Mouse (Mus musculus) limb, embryonic 12.5 days (tissue): ENCODE measurements around the gene Nxpe3. TPM values are rescaled to one million over a fixed set of nuclear protein-coding genes. Genes with fewer than 3 reads are reported as not detected.

Experiments
- ATAC-seq: fragments of 200-750 bp; cut with Nextera tagmentation; 2 replicates; pipeline ENCODE4 v1.8.0; 2017; ENCODE audit warnings: low read depth, moderate TSS enrichment; ENCODE audit not compliant: insufficient number of reproducible peaks, insufficient read depth, low FRiP score, low TSS enrichment
- H3K27ac ChIP-seq: fragments of 300-500 bp; sonication (generic); 2 replicates; pipeline ENCODE4 v1.5.1; 2016; ENCODE audit warnings: mild to moderate bottlenecking, moderate library complexity
- H3K27me3 ChIP-seq: fragments of 300-500 bp; sonication (generic); 2 replicates; pipeline ENCODE4 v1.6.1; 2016; ENCODE audit warnings: mild to moderate bottlenecking, moderate library complexity
- H3K36me3 ChIP-seq: fragments of 300-500 bp; sonication (generic); 2 replicates; pipeline ENCODE4 v1.6.1; 2016; ENCODE audit warnings: mild to moderate bottlenecking, moderate library complexity
- H3K4me1 ChIP-seq: fragments of 300-500 bp; sonication (generic); replicated peaks from 2 replicates; pipeline ENCODE4 v1.6.1; 2016
- H3K4me2 ChIP-seq: fragments of 300-500 bp; sonication (generic); 2 replicates; pipeline ENCODE4 v1.6.1; 2016; ENCODE audit warnings: mild to moderate bottlenecking, moderate library complexity
- H3K4me3 ChIP-seq: fragments of 300-500 bp; sonication (generic); replicated peaks from 2 replicates; pipeline ENCODE4 v1.5.1; 2016; ENCODE audit warnings: mild to moderate bottlenecking
- H3K9ac ChIP-seq: fragments of 300-500 bp; sonication (generic); replicated peaks from 2 replicates; pipeline ENCODE4 v1.6.1; 2016; ENCODE audit warnings: mild to moderate bottlenecking, moderate library complexity
- H3K9me3 ChIP-seq: fragments of 300-500 bp; sonication (generic); 2 replicates; pipeline ENCODE4 v1.6.1; 2016; ENCODE audit warnings: mild to moderate bottlenecking, moderate library complexity
- WGBS: fragments of 180-500 bp; shearing (Covaris S2); methylation state at CpG from one replicate; pipeline ENCODE4 v1.1.7; 2016; 5-methylcytosine and 5-hydroxymethylcytosine counted together
- polyA plus RNA-seq: library from polyadenylated mRNA; unstranded; fragments of >200 nt; fragmentation: Nextera tagmentation; extraction: Ambion mirVana; gene quantifications from 2 replicates; pipeline ENCODE4 v1.2.1, GENCODE M21; 2016

Nxpe3 gene
- polyA plus RNA-seq, 1 experiment from 2014 or later = 0.90 TPM

DNA sequence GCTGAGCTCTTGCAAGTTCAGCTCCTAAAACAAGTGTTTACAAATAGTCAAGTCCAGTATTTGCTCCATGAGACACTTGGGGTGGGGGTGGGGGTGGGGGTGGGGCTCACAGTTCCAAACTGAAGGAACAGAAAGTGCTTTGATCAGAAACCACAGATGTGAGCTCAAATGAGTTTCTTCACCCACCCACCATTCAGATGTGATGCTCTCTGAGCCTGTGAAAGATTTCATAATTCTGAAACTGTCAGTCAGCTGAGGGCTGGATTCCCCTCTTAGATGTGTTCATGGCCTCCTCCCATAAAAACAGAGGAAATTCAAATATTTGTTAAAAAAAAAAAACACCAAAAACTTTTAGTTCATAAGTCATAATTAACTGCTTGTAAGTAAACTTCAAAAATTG is 59.3 kb downstream of the Nxpe3 start:
- no peaks in the 10 kb centered on the region for H3K27me3 ChIP-seq
- no peaks in the 10 kb centered on the region for H3K9me3 ChIP-seq
- H3K4me1 ChIP-seq = no peaks in the 10 kb centered on the region
- no peak overlapping the region for H3K27ac ChIP-seq
- H3K4me3 ChIP-seq = no peak overlapping the region
- no peak for ATAC-seq
- no peak overlapping the region for H3K9ac ChIP-seq
- no peak overlapping the region for H3K4me2 ChIP-seq
- H3K36me3 ChIP-seq = peaks cover 17% of the 10 kb centered on the region; the same call in 1 of the 2 replicates

DNA sequence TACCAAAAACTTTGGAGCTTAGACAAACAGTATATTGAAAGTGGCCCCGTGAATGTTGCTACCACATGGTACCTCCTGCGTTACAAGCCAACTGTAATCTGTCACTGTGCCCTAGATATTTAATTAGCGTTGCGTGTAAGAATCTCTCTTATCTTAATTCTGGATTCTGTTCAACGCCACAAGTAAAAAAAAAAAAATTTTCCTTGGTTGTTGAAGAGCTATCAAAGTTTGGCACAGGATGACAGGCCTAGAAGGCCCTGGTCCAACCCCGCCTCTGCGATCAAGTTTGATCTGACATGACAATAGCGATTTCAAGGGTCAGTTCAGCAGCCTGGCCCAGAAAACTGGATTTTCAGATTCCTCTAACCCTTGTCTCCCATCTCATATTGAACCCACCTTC is 62.5 kb downstream of the Nxpe3 start:
- no peak for ATAC-seq
- H3K4me3 ChIP-seq = no peak overlapping the region
- H3K9me3 ChIP-seq = no peaks in the 10 kb centered on the region
- WGBS = 96% methylated on average over 8 of the region's 8 CpGs
- no peak overlapping the region for H3K27ac ChIP-seq
- no peak overlapping the region for H3K4me2 ChIP-seq
- H3K9ac ChIP-seq = no peak overlapping the region
- no peaks in the 10 kb centered on the region for H3K4me1 ChIP-seq
- H3K27me3 ChIP-seq = no peaks in the 10 kb centered on the region
- peaks cover 17% of the 10 kb centered on the region; the same call in 1 of the 2 replicates for H3K36me3 ChIP-seq

DNA sequence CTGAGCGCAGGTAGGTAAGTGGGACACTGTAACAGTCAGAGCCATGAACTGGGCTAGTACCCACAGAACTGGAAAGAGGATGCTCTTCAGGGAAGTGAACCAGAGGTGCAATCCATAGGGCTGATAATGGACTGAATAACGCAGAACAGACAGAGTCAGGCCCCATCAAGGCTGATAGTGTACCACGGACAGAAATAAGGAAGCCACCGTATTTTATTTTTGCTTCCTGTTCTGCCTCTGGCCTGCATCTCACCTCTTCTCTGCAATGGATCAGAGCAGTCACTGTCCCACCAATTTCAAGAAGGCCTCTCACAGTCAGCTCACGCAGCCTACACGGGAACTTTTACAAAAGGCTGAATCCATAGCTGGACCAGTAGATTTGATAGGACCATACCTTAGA is 63.0 kb downstream of the Nxpe3 start:
- no peak overlapping the region for H3K4me2 ChIP-seq
- WGBS = 93% methylated on average over 6 of the region's 6 CpGs
- H3K27me3 ChIP-seq = no peaks in the 10 kb centered on the region
- peaks cover 17% of the 10 kb centered on the region; the same call in 1 of the 2 replicates for H3K36me3 ChIP-seq
- H3K4me1 ChIP-seq = no peaks in the 10 kb centered on the region
- ATAC-seq = no peak
- H3K9me3 ChIP-seq = no peaks in the 10 kb centered on the region
- H3K4me3 ChIP-seq = no peak overlapping the region
- H3K27ac ChIP-seq = no peak overlapping the region
- no peak overlapping the region for H3K9ac ChIP-seq

DNA sequence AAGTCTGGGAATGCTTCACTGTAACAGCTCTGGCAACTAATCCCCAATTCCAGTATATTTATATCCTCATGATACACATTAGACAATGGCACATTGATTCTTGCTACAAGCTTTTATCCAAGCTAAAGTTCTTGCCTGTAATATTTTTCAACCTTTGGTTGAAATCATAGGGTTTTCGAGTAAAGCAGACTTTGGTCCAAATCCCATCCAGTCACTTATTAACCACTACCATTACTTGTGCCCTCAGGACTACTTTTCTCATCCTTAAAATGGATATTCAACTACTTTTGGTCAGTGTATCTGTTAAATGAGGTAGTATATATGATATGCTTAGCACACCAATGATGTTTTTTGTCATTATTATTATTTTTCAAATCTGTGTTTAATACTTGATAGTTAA is 63.6 kb downstream of the Nxpe3 start:
- no peaks in the 10 kb centered on the region for H3K9me3 ChIP-seq
- WGBS = 90% methylated on average over 1 of the region's 1 CpGs
- H3K9ac ChIP-seq = no peak overlapping the region
- no peaks in the 10 kb centered on the region for H3K4me1 ChIP-seq
- no peak for ATAC-seq
- peaks cover 17% of the 10 kb centered on the region; the same call in 1 of the 2 replicates for H3K36me3 ChIP-seq
- no peak overlapping the region for H3K4me2 ChIP-seq
- no peak overlapping the region for H3K4me3 ChIP-seq
- no peaks in the 10 kb centered on the region for H3K27me3 ChIP-seq
- H3K27ac ChIP-seq = no peak overlapping the region

DNA sequence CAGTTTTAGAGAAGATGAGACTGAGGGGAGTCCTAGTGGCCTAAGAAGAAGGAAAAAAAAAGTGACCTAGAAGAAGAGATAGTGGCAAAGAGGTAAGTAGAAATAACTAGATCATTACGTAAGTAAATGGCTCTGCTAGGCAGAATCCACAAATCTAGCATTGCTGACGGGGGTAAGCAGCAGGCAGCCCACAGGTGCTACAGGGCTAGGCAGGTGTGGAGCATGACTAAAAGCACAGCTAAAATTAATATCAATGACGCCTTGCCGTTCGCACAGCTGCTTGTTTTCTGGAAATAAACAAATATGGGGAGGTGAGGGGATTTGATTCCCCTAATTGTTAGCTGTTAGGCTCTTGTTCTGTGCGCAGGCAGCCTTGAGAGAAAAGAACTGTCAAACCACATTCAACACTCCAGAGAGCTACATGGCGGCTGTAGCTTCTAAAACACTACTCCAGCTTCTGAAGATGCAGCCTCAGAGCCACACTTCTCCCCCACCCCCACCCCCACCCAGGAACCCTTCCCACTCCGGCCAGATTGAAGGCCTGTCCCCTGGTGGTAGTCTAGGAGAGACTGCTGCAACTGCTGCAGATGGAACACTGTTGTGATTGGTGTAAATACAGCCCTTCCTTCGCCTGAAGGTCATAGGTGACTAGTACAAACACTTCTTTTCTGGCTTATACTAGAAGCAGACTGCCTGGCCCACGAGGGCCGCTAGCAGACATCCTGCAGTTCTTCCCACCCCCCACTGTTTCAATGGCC is 71.5 kb downstream of the Nxpe3 start:
- H3K4me1 ChIP-seq = peaks cover 37% of the 10 kb centered on the region
- ATAC-seq = no peak
- 32% methylated on average over 11 of the region's 11 CpGs for WGBS
- H3K27me3 ChIP-seq = no peaks in the 10 kb centered on the region
- H3K4me3 ChIP-seq = no peak overlapping the region
- H3K9me3 ChIP-seq = no peaks in the 10 kb centered on the region
- H3K9ac ChIP-seq = no peak overlapping the region
- H3K27ac ChIP-seq = no peak overlapping the region
- H3K36me3 ChIP-seq = peaks cover 1% of the 10 kb centered on the region; the same call in 1 of the 2 replicates
- no peak overlapping the region; the same call in 1 of the 2 replicates for H3K4me2 ChIP-seq

DNA sequence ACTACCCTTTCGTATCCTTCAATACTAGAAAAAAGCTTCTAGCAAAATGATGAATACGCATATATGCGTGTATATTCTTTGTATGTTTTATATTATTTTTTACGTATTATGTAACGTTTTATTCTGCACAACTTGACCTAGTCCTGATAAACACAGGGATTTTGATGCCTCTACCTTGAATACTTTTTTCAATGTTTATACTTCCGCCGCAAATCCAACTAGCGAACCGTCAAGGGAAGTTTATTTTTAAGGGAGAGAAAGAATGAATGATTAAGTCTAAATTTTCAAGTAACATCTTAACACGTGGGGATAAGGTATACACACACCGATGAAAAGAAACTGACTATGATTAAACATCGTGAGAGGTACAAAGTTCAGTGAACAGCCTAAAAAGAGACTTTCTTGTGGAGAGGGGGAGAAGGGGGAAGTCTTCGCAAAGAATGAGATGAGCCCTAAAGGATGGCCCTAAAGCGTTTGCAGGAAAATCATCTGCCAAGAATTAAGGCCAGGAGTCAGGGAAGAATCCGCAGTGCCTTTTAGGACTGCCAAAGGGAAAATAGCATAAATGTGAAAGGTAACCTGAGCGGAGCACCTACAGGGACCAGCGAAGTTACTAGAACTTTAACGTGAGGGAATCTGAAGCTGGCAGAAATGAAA is 72.2 kb downstream of the Nxpe3 start:
- Histone ChIP-seq H3K9ac (no peak overlapping the region), H3K4me1 (peaks cover 37% of the 10 kb centered on the region), H3K9me3 (no peaks in the 10 kb centered on the region), H3K27ac (no peak overlapping the region), H3K27me3 (no peaks in the 10 kb centered on the region), H3K4me3 (peak overlapping the region; percentile 80; the same call in 1 of the 2 replicates), H3K36me3 (peaks cover 8% of the 10 kb centered on the region), H3K4me2 (peak overlapping the region; percentile 86)
- no peak for ATAC-seq
- 41% methylated on average over 18 of the region's 18 CpGs for WGBS

DNA sequence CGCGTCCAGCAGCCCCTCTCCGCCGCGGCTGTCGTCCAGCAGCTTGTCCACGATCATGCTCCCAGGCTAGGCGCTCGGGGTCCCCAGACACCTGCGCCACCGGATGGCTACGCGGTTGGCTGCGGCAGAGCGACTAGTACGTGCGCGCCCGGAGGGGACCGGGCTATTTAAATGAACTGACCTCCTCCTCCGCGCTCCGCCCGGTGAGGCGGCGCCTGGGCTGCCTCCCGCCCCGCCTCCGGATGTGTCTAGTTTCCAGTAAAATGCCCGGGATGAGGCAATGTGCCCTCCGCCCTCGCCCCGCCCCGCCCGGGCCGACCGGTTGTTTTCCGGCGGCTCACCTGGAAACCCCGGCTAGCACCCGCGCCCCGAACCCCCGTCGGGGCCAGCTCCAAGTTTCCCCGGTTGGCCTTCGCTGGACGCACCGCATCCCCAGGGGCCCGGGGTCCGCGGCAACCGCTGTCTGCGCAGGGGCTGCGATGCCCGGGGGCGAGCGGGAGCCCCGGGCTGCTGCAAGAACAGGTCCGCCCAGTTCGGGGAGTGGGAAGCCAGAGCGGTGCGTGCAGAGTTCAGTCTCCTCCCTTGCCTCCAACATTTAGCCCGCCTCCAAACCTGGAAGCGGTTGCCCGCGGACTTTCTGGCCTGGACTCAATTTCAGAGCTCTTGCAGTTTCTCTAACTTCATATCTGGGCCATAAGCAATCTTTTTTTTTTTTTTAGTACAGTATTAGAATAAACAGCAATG is 72.9 kb downstream of the Nxpe3 start:
- peak overlapping the region; percentile 80 for H3K4me3 ChIP-seq
- H3K9me3 ChIP-seq = no peaks in the 10 kb centered on the region
- WGBS = 1% methylated on average over 67 of the region's 67 CpGs
- peak overlapping the region; percentile 91 for H3K27ac ChIP-seq
- H3K4me2 ChIP-seq = peak overlapping the region; percentile 86
- peaks cover 37% of the 10 kb centered on the region for H3K4me1 ChIP-seq
- peak; percentile 95 for ATAC-seq
- no peaks in the 10 kb centered on the region for H3K27me3 ChIP-seq
- peaks cover 15% of the 10 kb centered on the region for H3K36me3 ChIP-seq
- H3K9ac ChIP-seq = peak overlapping the region; percentile 78

DNA sequence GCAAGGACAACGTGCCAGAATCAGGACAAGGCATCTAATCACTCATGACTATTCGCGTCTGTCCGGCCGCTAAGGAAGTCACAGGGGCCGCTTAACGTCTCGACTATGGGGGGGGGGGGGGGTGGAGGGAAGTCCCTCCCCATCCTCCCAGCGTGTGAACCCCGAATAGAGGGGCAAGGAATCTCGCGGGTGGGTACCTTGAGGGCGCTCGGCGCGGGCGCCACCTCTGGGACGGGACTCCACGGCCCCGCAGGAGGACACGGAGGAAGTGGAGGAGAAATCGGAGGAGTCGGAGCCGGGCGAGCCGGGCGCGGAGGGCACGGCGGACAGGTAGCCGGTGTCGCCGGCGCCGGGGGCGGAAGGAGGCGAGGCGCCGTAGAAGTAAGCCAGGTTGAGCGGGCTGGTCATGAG is 73.5 kb downstream of the Nxpe3 start:
- peak; percentile 28 for ATAC-seq
- H3K27me3 ChIP-seq = no peaks in the 10 kb centered on the region
- H3K4me3 ChIP-seq = peak overlapping the region; percentile 80
- H3K36me3 ChIP-seq = peaks cover 21% of the 10 kb centered on the region
- peak overlapping the region; percentile 86 for H3K4me2 ChIP-seq
- no peaks in the 10 kb centered on the region for H3K9me3 ChIP-seq
- H3K4me1 ChIP-seq = peaks cover 37% of the 10 kb centered on the region
- H3K9ac ChIP-seq = peak overlapping the region; percentile 78
- under 1% methylated on average over 30 of the region's 40 CpGs for WGBS
- H3K27ac ChIP-seq = peak overlapping the region; percentile 91; the same call in 1 of the 2 replicates

DNA sequence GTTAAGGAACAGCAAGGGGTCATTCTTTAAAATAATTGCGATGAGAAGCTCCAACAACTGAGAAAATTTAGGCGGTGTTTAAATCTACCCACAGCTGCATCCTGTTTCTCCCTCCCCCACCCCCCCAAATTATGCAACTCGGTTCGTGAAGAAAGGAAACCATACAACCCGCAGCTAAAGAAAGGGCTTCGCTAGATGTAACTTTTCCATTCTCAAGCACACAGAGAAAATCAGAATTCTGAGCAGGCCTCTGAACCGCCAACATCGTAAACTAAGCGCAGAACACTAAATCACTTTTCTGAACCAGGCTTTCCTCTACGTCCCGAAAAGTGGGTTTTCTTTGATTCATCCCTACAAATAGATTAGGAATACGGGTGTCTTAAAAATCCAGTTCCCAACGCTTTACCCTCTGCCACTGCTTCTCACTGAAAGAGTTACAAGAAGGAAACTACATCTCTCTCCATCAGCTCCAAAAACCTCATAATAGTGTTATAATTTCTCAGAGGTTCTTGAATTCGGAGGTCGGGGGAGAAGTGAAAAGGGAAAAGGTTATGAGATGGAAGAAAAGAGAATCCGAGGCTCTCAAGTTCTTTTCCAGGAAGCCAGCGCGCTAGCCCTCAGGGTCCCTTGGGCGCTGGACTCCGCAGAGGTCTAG is 74.0 kb downstream of the Nxpe3 start:
- no peaks in the 10 kb centered on the region for H3K9me3 ChIP-seq
- H3K27ac ChIP-seq = peak overlapping the region; percentile 30; the same call in 1 of the 2 replicates
- no peak for ATAC-seq
- no peaks in the 10 kb centered on the region for H3K27me3 ChIP-seq
- peaks cover 26% of the 10 kb centered on the region for H3K36me3 ChIP-seq
- peak overlapping the region; percentile 80 for H3K4me3 ChIP-seq
- H3K4me2 ChIP-seq = peak overlapping the region; percentile 86
- WGBS = 10% methylated on average over 20 of the region's 20 CpGs
- H3K4me1 ChIP-seq = peaks cover 37% of the 10 kb centered on the region
- peak overlapping the region; percentile 78 for H3K9ac ChIP-seq

DNA sequence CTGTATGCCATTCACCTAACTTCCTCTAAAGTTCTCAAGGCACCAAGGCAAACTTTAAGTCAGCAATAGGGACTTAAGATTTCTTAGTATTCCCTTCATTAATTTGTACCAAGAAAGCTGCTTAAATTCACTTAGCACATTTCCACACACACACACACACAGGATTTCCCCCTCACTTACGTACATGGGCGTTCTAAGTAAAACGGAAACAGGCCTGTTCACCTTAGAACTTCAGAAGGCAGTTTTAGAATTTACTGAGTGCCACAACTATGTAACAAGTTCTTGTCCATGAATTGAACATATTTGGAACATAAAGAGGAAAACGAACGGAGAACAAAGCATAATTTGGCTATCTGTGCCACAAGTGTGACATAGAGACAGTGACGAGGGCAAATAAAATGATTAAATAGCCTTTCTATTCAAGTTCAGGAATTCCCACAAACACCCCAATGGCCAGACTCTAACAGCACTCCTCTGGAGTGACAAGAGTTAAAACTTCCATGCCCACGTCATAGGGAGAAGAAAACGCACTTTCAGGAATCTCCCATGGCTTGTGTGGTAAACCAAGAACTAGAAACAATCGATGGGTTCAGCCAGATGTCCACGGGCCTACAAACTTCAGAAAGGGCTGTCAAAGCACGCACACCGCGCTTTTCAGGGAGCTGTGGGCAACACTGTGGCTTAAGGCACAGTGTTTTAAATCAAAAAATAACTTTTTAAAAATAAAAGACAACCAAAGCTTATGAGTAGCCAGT is 74.7 kb downstream of the Nxpe3 start:
- Histone ChIP-seq H3K36me3 (peaks cover 33% of the 10 kb centered on the region), H3K27me3 (no peaks in the 10 kb centered on the region), H3K9me3 (no peaks in the 10 kb centered on the region), H3K4me3 (peak overlapping the region; percentile 80), H3K4me2 (peak overlapping the region; percentile 86), H3K4me1 (peaks cover 37% of the 10 kb centered on the region), H3K9ac (peak overlapping the region; percentile 78), H3K27ac (peak overlapping the region; percentile 30; the same call in 1 of the 2 replicates)
- 43% methylated on average over 13 of the region's 13 CpGs for WGBS
- no peak for ATAC-seq
